Mouse (Mus musculus) B cell, adult 62 days (primary cell): ENCODE results near the gene Rbm25. TPM values are rescaled to one million over a fixed set of nuclear protein-coding genes. Genes with fewer than 3 reads are reported as not detected.

Experiments
- total RNA-seq: library from RNA; stranded (reverse); gene quantifications from 4 replicates; pipeline ENCODE4 v1.2.4, GENCODE M21; 2023

Rbm25 gene
- 344 to 374 TPM (median 345 TPM) in 4 replicates for total RNA-seq

DNA sequence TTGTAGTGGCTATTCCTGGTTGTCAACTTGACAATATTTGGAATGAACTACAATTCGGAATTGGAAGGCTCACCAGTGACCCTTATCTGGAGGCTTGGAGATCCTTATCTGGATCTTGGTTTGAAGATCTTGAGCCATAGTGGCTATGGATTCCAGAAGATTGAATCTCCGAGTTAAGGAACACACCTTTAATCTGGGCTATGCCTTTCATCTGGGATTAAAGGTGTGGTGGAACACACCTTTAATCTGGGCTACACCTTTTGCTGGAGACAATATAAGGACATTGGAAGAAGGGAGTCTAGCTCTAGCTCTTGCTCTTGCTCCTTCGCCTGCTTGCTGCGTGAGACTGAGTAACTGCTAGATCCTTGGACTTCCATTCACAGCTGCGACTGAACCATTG is at the start of gene Rbm25:
TSS of gene Rbm25 (plus strand) at position 301 of the 400 bp plus-strand sequence.

GRCm38 (mm10) chr12:83597025-83597501 is 34.0 kb upstream of the Rbm25 start, which contains the start of gene Zfyve1:
Gene Zfyve1, minus strand, starts transcription at chr12:83597222.

GRCm38 (mm10) chr12:83687934-83688315 is 56.9 kb downstream of the Rbm25 start, which contains the start of gene Psen1:
Gene Psen1, plus strand, starts transcription at chr12:83688152.

Other genes starting within 250 kb of the Rbm25 start
- 0.72 TPM in 1 of 4 replicates, not detected in the others for gene Dpf3, start 143.5 kb upstream of the Rbm25 start, total RNA-seq
- gene Dcaf4, start 110.8 kb upstream of the Rbm25 start, total RNA-seq, result 20.2 to 33.1 TPM (median 23.6 TPM) in 4 replicates
- 28.1 to 34.5 TPM (median 30.8 TPM) in 4 replicates for gene Zfyve1, start 34.0 kb upstream of the Rbm25 start, total RNA-seq
- 67.2 to 77.3 TPM (median 72.7 TPM) in 4 replicates for gene Psen1, start 56.9 kb downstream of the Rbm25 start, total RNA-seq
- 1.3 to 2.1 TPM (median 1.5 TPM) in 4 replicates for gene Papln, start 132.4 kb downstream of the Rbm25 start, total RNA-seq